Mouse (Mus musculus) intestine, postnatal 0 days (tissue): ENCODE data around the gene Gm28308. TPM values are rescaled to one million over a fixed set of nuclear protein-coding genes. Genes with fewer than 3 reads are reported as not detected.

Experiments
- ATAC-seq: fragments of 200-750 bp; cut with Nextera tagmentation; 2 replicates; pipeline ENCODE4 v1.8.0; 2017; ENCODE audit warnings: mild to moderate bottlenecking, moderate TSS enrichment, moderate library complexity
- H3K27ac ChIP-seq: fragments of 300-500 bp; sonication (generic); 2 replicates; pipeline ENCODE4 v1.5.1; 2014; ENCODE audit warnings: mild to moderate bottlenecking, low read depth, low read length, moderate library complexity
- H3K27me3 ChIP-seq: fragments of 300-500 bp; sonication (generic); replicated peaks from 2 replicates; pipeline ENCODE4 v1.6.1; 2014; ENCODE audit warnings: low read length, mixed read lengths; ENCODE audit not compliant: control insufficient read depth, insufficient read depth
- H3K36me3 ChIP-seq: fragments of 300-500 bp; sonication (generic); 2 replicates; pipeline ENCODE4 v1.6.1; 2014; ENCODE audit warnings: mild to moderate bottlenecking, moderate library complexity; ENCODE audit not compliant: control insufficient read depth, insufficient read depth
- H3K4me1 ChIP-seq: fragments of 300-500 bp; sonication (generic); replicated peaks from 2 replicates; pipeline ENCODE4 v1.6.1; 2014; ENCODE audit warnings: antibody characterized with exemption, low read length, mixed read lengths; ENCODE audit not compliant: control insufficient read depth, insufficient read depth
- H3K4me2 ChIP-seq: fragments of 300-500 bp; sonication (generic); replicated peaks from 2 replicates; pipeline ENCODE4 v1.6.1; 2014; ENCODE audit warnings: low read depth, mild to moderate bottlenecking, moderate library complexity
- H3K4me3 ChIP-seq: fragments of 300-500 bp; sonication (generic); 2 replicates; pipeline ENCODE4 v1.5.1; 2014; ENCODE audit warnings: low read depth, low read length
- H3K9ac ChIP-seq: fragments of 300-500 bp; sonication (generic); 2 replicates; pipeline ENCODE4 v1.6.1; 2014; ENCODE audit warnings: mild to moderate bottlenecking, low read depth, low read length
- H3K9me3 ChIP-seq: fragments of 300-500 bp; sonication (generic); 2 replicates; pipeline ENCODE4 v1.6.1; 2016; ENCODE audit warnings: mixed run types; ENCODE audit not compliant: control insufficient read depth
- CTCF ChIP-seq: sonication (generic); IDR thresholded peaks from 2 replicates; pipeline ENCODE4 v1.5.1; 2016; ENCODE audit warnings: low read depth, mild to moderate bottlenecking, control low read depth, antibody characterized with exemption, moderate library complexity
- WGBS: fragments of 180-500 bp; shearing (Covaris S2); extraction: QIAGEN DNeasy Blood & Tissue Kit; methylation state at CpG from one replicate; pipeline ENCODE4 v1.1.7; 2014; 5-methylcytosine and 5-hydroxymethylcytosine counted together
- polyA plus RNA-seq: library from polyadenylated mRNA; unstranded; fragments of >200 nt; fragmentation: Nextera tagmentation; extraction: Ambion mirVana; gene quantifications from 2 replicates; pipeline ENCODE4 v1.2.1, GENCODE M21; 2015

Gene Gm28308
- polyA plus RNA-seq, 1 experiment from 2014 or later: not detected

- Histone ChIP-seq H3K4me3 (no peak overlapping the region), H3K27ac (peak overlapping the region; percentile 37; the same call in 1 of the 2 replicates), H3K9me3 (no peaks in the 10 kb centered on the region), H3K27me3 (peaks cover 20% of the 10 kb centered on the region), H3K9ac (0 out of 2 replicates have a peak overlapping the region, but pooled peaks have one; percentile 32), H3K4me2 (peak overlapping the region; percentile 49), H3K4me1 (no peaks in the 10 kb centered on the region), H3K36me3 (no peaks in the 10 kb centered on the region; the same call in 1 of the 2 replicates)
- WGBS: 71% methylated on average over 5 of the region's 5 CpGs
- ATAC-seq: no peak
- TF ChIP-seq CTCF: no peak
These were observed 42.3 kb downstream of the Gm28308 start for GRCm38 (mm10) chr6:52170898-52171223.

- Histone ChIP-seq H3K4me3 (no peak overlapping the region), H3K9me3 (no peaks in the 10 kb centered on the region), H3K9ac (peak overlapping the region; percentile 32; the same call in 1 of the 2 replicates), H3K4me2 (peak overlapping the region; percentile 49), H3K27ac (peak overlapping the region; percentile 37), H3K4me1 (no peaks in the 10 kb centered on the region), H3K27me3 (peaks cover 21% of the 10 kb centered on the region), H3K36me3 (no peaks in the 10 kb centered on the region; the same call in 1 of the 2 replicates)
- no peak for ATAC-seq
- WGBS: 60% methylated on average over 39 of the region's 40 CpGs
- no peak for TF ChIP-seq CTCF
These were observed 42.8 kb downstream of the Gm28308 start for GRCm38 (mm10) chr6:52170166-52170897.

- no peaks in the 10 kb centered on the region; the same call in 1 of the 2 replicates for H3K36me3 ChIP-seq
- no peak overlapping the region for H3K9ac ChIP-seq
- no peaks in the 10 kb centered on the region for H3K4me1 ChIP-seq
- H3K4me3 ChIP-seq: no peak overlapping the region
- H3K27me3 ChIP-seq: peaks cover 21% of the 10 kb centered on the region
- H3K9me3 ChIP-seq: no peaks in the 10 kb centered on the region
- peak overlapping the region; percentile 49 for H3K4me2 ChIP-seq
- TF ChIP-seq CTCF: no peak
- H3K27ac ChIP-seq: no peak overlapping the region
- no peak for ATAC-seq
- 61% methylated on average over 16 of the region's 16 CpGs for WGBS
These were observed 43.5 kb downstream of the Gm28308 start for GRCm38 (mm10) chr6:52169499-52170165.

- peak overlapping the region; percentile 63 for H3K4me2 ChIP-seq
- H3K36me3 ChIP-seq: no peaks in the 10 kb centered on the region; the same call in 1 of the 2 replicates
- TF ChIP-seq CTCF: no peak
- peak overlapping the region; percentile 38 for H3K9ac ChIP-seq
- no peaks in the 10 kb centered on the region for H3K4me1 ChIP-seq
- peak overlapping the region; percentile 62; the same call in 1 of the 2 replicates for H3K27ac ChIP-seq
- ATAC-seq: no peak
- H3K9me3 ChIP-seq: no peaks in the 10 kb centered on the region
- peaks cover 26% of the 10 kb centered on the region for H3K27me3 ChIP-seq
- 51% methylated on average over 42 of the region's 42 CpGs for WGBS
- peak overlapping the region; percentile 19 for H3K4me3 ChIP-seq
These were observed 44.7 kb downstream of the Gm28308 start for GRCm38 (mm10) chr6:52168191-52169055.

GRCm38 (mm10) chr6:52167736-52168161 is 45.4 kb downstream of the Gm28308 start:
- H3K4me1 ChIP-seq: no peaks in the 10 kb centered on the region
- 65% methylated on average over 14 of the region's 14 CpGs for WGBS

More at GRCm38 (mm10) chr6:52167736-52168161, 45.4 kb downstream of the Gm28308 start:
- no peaks in the 10 kb centered on the region; the same call in 1 of the 2 replicates for H3K36me3 ChIP-seq
- H3K9me3 ChIP-seq: no peaks in the 10 kb centered on the region
- peaks cover 33% of the 10 kb centered on the region for H3K27me3 ChIP-seq
- no peak for TF ChIP-seq CTCF
- H3K4me3 ChIP-seq: peak overlapping the region; percentile 19
- peak overlapping the region; percentile 63 for H3K4me2 ChIP-seq
- peak overlapping the region; percentile 62 for H3K27ac ChIP-seq
- ATAC-seq: no peak
- H3K9ac ChIP-seq: peak overlapping the region; percentile 0; the same call in 1 of the 2 replicates
